Mouse (Mus musculus) neural tube, embryonic 12.5 days (tissue): ENCODE results near the gene Otogl. TPM values are rescaled to one million over a fixed set of nuclear protein-coding genes. Genes with fewer than 3 reads are reported as not detected.

ENCODE experiments used
- ATAC-seq: fragments of 200-750 bp; cut with Nextera tagmentation; 2 replicates; pipeline ENCODE4 v1.8.0; 2017; ENCODE audit warnings: low read depth, mild to moderate bottlenecking, moderate TSS enrichment, moderate library complexity; ENCODE audit not compliant: low FRiP score
- H3K27ac ChIP-seq: fragments of 300-500 bp; sonication (generic); 2 replicates; pipeline ENCODE4 v1.5.1; 2016
- H3K27me3 ChIP-seq: fragments of 300-500 bp; sonication (generic); replicated peaks from 2 replicates; pipeline ENCODE4 v1.6.1; 2016; ENCODE audit warnings: mild to moderate bottlenecking
- H3K36me3 ChIP-seq: fragments of 300-500 bp; sonication (generic); 2 replicates; pipeline ENCODE4 v1.6.1; 2016; ENCODE audit warnings: mild to moderate bottlenecking
- H3K4me1 ChIP-seq: fragments of 300-500 bp; sonication (generic); 2 replicates; pipeline ENCODE4 v1.6.1; 2016
- H3K4me2 ChIP-seq: fragments of 300-500 bp; sonication (generic); replicated peaks from 2 replicates; pipeline ENCODE4 v1.6.1; 2016; ENCODE audit warnings: mild to moderate bottlenecking
- H3K4me3 ChIP-seq: fragments of 300-500 bp; sonication (generic); 2 replicates; pipeline ENCODE4 v1.5.1; 2016
- H3K9ac ChIP-seq: fragments of 300-500 bp; sonication (generic); 2 replicates; pipeline ENCODE4 v1.6.1; 2016; ENCODE audit warnings: mild to moderate bottlenecking
- H3K9me3 ChIP-seq: fragments of 300-500 bp; sonication (generic); 2 replicates; pipeline ENCODE4 v1.6.1; 2016; ENCODE audit warnings: mild to moderate bottlenecking
- WGBS: fragments of 180-500 bp; shearing (Covaris S2); methylation state at CpG from one replicate; pipeline ENCODE4 v1.1.7; 2016; 5-methylcytosine and 5-hydroxymethylcytosine counted together
- polyA plus RNA-seq: library from polyadenylated mRNA; unstranded; fragments of >200 nt; fragmentation: Nextera tagmentation; extraction: Ambion mirVana; gene quantifications from 2 replicates; pipeline ENCODE4 v1.2.1, GENCODE M21; 2016

The Otogl gene
- polyA plus RNA-seq, 1 experiment from 2014 or later, result 0.16 TPM

GRCm38 (mm10) chr10:107933527-107933926 lies 21.6 kb upstream of the Otogl start:
- H3K4me3 ChIP-seq, result no peak overlapping the region
- no peaks in the 10 kb centered on the region for H3K9me3 ChIP-seq
- WGBS, result 83% methylated on average over 1 of the region's 1 CpGs
- ATAC-seq, result no peak
- H3K4me1 ChIP-seq, result no peaks in the 10 kb centered on the region; the same call in 1 of the 2 replicates
- H3K4me2 ChIP-seq, result no peak overlapping the region
- H3K27ac ChIP-seq, result no peak overlapping the region
- H3K36me3 ChIP-seq, result no peaks in the 10 kb centered on the region
- no peaks in the 10 kb centered on the region for H3K27me3 ChIP-seq
- no peak overlapping the region for H3K9ac ChIP-seq

GRCm38 (mm10) chr10:107931833-107932828 lies 20.2 kb upstream of the Otogl start:
- Histone ChIP-seq H3K36me3 (no peaks in the 10 kb centered on the region), H3K4me1 (no peaks in the 10 kb centered on the region; the same call in 1 of the 2 replicates), H3K4me3 (no peak overlapping the region), H3K9ac (no peak overlapping the region), H3K27me3 (no peaks in the 10 kb centered on the region), H3K27ac (no peak overlapping the region), H3K4me2 (peak overlapping the region; percentile 33), H3K9me3 (no peaks in the 10 kb centered on the region)
- WGBS, result 17% methylated on average over 10 of the region's 10 CpGs
- peak; percentile 64 for ATAC-seq

DNA sequence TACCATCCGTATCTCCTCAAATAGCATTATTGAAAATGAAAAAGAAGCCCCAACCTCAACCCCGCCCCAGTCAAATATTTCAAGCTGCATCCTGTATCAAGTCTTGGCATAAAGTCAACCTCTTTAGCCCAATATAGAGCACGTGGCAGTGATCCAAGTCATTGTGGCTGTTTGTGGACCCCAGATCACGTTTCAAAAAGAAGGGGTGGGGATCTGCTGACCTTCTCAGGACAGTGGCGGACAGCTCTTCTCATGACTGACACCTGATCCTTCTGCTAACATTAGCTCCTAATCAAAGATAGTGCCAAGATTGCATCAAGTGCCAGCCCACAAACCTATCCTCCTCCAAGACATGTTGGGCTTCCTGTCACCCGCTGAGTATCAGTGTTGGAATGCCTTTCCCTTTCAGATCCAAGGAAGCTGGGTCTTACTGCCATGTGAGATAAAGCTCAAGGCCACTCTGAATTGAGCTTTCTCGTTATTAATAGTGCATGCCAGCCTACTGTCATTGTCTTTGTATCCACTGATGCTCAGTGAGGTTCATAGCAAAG lies 18.6 kb upstream of the Otogl start:
- WGBS, result 75% methylated on average over 7 of the region's 7 CpGs

DNA sequence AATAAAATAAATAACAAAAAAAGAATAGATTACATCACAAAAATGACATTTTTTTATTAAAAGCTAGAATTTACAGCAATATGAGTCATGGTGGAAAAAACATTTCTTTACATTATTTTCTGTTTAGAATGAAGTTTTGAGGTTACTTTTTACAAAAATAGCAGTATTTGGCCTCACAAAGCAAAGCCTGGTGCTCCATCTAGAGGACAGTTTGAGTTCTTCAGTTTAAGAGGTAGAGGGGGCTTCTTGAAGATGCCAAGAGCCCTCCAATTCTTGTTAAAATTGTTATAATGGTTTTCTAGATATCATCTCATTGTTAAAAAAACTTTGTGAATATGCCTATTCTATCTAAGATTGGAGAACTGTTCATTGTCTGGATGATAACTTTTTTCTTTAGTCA lies 13.4 kb upstream of the Otogl start:
- Histone ChIP-seq H3K4me3 (no peak overlapping the region), H3K27me3 (no peaks in the 10 kb centered on the region), H3K9ac (no peak overlapping the region), H3K9me3 (no peaks in the 10 kb centered on the region), H3K4me2 (no peak overlapping the region), H3K36me3 (no peaks in the 10 kb centered on the region), H3K27ac (no peak overlapping the region), H3K4me1 (no peaks in the 10 kb centered on the region)
- no peak for ATAC-seq

More for the DNA sequence above, 18.6 kb upstream of the Otogl start:
- Histone ChIP-seq H3K27me3 (no peaks in the 10 kb centered on the region), H3K9ac (no peak overlapping the region), H3K36me3 (no peaks in the 10 kb centered on the region), H3K4me1 (no peaks in the 10 kb centered on the region; the same call in 1 of the 2 replicates), H3K9me3 (no peaks in the 10 kb centered on the region), H3K4me2 (no peak overlapping the region), H3K4me3 (no peak overlapping the region), H3K27ac (no peak overlapping the region)
- ATAC-seq, result no peak

- Histone ChIP-seq H3K27ac (no peak overlapping the region), H3K36me3 (no peaks in the 10 kb centered on the region), H3K4me1 (no peaks in the 10 kb centered on the region), H3K9ac (no peak overlapping the region), H3K4me2 (no peak overlapping the region), H3K4me3 (no peak overlapping the region), H3K27me3 (no peaks in the 10 kb centered on the region), H3K9me3 (no peaks in the 10 kb centered on the region)
- no peak for ATAC-seq
- 62% methylated on average over 2 of the region's 2 CpGs for WGBS
Measured at GRCm38 (mm10) chr10:107923860-107924259, 11.9 kb upstream of the Otogl start.

DNA sequence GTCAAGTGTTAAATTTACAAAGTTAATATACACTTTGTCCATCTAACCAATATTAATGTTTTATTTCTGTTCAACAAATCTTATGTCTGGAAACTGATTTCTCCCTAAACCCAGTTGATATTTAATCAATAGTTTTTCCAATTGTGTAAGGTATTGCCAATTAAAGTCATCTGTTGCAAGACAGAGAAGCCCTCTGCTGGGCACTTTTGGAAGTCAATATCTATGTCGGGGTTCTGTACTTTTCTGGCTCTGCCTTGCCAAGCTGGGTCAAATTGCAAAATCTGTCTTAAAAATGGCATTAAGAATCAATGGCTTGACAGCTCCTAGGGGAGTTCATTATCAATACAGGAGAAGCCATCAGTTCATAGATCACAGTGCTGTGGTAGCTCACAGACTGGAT lies 10.8 kb upstream of the Otogl start:
- no peak overlapping the region for H3K9ac ChIP-seq
- ATAC-seq, result no peak
- H3K27me3 ChIP-seq, result no peaks in the 10 kb centered on the region
- H3K9me3 ChIP-seq, result no peaks in the 10 kb centered on the region
- H3K4me1 ChIP-seq, result no peaks in the 10 kb centered on the region
- no peak overlapping the region for H3K4me3 ChIP-seq
- 26% methylated on average over 1 of the region's 1 CpGs for WGBS
- H3K4me2 ChIP-seq, result no peak overlapping the region
- no peaks in the 10 kb centered on the region for H3K36me3 ChIP-seq
- H3K27ac ChIP-seq, result no peak overlapping the region

DNA sequence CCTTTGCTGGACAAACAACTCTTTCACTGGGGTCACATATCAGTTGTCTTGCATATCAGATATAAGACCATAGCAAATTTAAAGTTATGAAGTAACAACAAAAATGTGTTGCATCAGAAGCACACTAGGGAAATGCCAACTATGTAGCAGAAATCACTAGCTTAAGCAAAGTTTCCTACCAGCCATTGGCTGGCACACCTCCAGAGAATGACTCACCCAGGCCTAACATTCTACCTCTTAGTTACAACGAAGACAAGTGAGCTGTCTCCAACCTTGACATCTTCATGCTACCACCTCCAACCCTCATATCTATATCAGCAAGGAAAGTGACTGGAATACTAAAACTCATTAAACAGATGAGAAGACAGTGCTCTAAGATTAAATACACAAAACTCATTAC lies 9.6 kb upstream of the Otogl start:
- no peaks in the 10 kb centered on the region for H3K9me3 ChIP-seq
- no peaks in the 10 kb centered on the region for H3K27me3 ChIP-seq
- no peaks in the 10 kb centered on the region for H3K4me1 ChIP-seq
- H3K4me2 ChIP-seq, result no peak overlapping the region
- no peak overlapping the region for H3K27ac ChIP-seq
- H3K4me3 ChIP-seq, result no peak overlapping the region
- H3K36me3 ChIP-seq, result no peaks in the 10 kb centered on the region
- 83% methylated on average over 1 of the region's 1 CpGs for WGBS
- H3K9ac ChIP-seq, result no peak overlapping the region
- no peak for ATAC-seq

GRCm38 (mm10) chr10:107921134-107921533 lies 9.2 kb upstream of the Otogl start:
- no peaks in the 10 kb centered on the region for H3K27me3 ChIP-seq
- no peaks in the 10 kb centered on the region for H3K9me3 ChIP-seq
- WGBS, result 83% methylated on average over 1 of the region's 1 CpGs
- H3K4me1 ChIP-seq, result no peaks in the 10 kb centered on the region
- H3K9ac ChIP-seq, result no peak overlapping the region
- H3K4me3 ChIP-seq, result no peak overlapping the region
- ATAC-seq, result no peak
- H3K27ac ChIP-seq, result no peak overlapping the region
- no peak overlapping the region for H3K4me2 ChIP-seq
- H3K36me3 ChIP-seq, result no peaks in the 10 kb centered on the region

DNA sequence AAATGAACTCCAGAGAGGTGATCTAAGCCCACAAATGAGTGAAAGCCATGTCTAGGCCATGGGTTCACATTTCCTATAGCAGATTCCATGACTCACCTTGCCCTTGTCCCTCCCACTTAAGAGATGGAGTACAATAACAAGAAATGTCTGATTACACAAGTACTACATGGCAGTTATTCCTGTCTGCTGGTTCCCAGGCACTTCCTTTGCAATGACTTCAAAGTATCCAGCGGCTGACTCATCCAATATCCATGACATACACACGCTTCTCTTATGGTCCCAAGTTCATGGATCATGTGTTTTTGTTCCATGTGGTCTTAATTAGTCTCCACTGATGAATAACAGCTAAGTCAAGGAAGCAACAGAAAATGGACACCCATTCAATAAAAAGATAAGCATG lies 1.1 kb upstream of the Otogl start:
- no peak for ATAC-seq

GRCm38 (mm10) chr10:107906453-107906852 lies 5.5 kb downstream of the Otogl start:
- Histone ChIP-seq H3K4me3 (no peak overlapping the region), H3K36me3 (no peaks in the 10 kb centered on the region), H3K4me2 (no peak overlapping the region), H3K4me1 (no peaks in the 10 kb centered on the region), H3K9ac (no peak overlapping the region), H3K9me3 (peaks cover 7% of the 10 kb centered on the region; the same call in 1 of the 2 replicates), H3K27me3 (no peaks in the 10 kb centered on the region), H3K27ac (no peak overlapping the region)
- WGBS, result 88% methylated on average over 10 of the region's 10 CpGs
- ATAC-seq, result no peak

More for the DNA sequence above, 1.1 kb upstream of the Otogl start:
- WGBS, result 79% methylated on average over 2 of the region's 2 CpGs
- Histone ChIP-seq H3K4me2 (no peak overlapping the region), H3K4me1 (no peaks in the 10 kb centered on the region), H3K36me3 (no peaks in the 10 kb centered on the region), H3K4me3 (no peak overlapping the region), H3K9me3 (peaks cover under 1% of the 10 kb centered on the region; the same call in 1 of the 2 replicates), H3K9ac (no peak overlapping the region), H3K27ac (no peak overlapping the region), H3K27me3 (no peaks in the 10 kb centered on the region)

- no peaks in the 10 kb centered on the region for H3K4me1 ChIP-seq
- no peak overlapping the region for H3K4me2 ChIP-seq
- no peak overlapping the region for H3K9ac ChIP-seq
- no peak overlapping the region for H3K4me3 ChIP-seq
- no peak overlapping the region for H3K27ac ChIP-seq
- peaks cover 7% of the 10 kb centered on the region; the same call in 1 of the 2 replicates for H3K9me3 ChIP-seq
- no peaks in the 10 kb centered on the region for H3K27me3 ChIP-seq
- no peaks in the 10 kb centered on the region for H3K36me3 ChIP-seq
- ATAC-seq, result no peak
- WGBS, result 84% methylated on average over 7 of the region's 7 CpGs
Measured at GRCm38 (mm10) chr10:107905274-107906034, 6.5 kb downstream of the Otogl start.

DNA sequence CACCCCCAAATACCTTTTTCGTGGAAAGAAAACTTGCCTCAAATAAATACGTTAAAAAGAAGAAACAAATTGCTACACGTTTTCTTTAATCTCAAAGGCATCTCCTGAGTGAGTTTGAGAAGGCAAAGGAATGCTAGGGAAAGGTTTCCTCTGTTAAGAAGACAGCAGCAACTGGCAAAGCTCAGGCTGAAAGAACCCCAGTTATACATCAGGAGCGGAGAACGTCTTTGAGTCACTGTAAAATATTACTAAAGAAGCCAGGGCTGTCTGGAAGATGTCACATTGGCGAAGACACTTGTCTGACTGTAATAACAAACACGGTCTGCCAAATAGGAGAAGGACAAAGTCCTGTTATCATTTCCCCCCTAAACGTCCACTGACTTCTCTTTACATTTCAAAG lies 10.0 kb downstream of the Otogl start:
- H3K27me3 ChIP-seq, result no peaks in the 10 kb centered on the region
- H3K9ac ChIP-seq, result no peak overlapping the region
- H3K27ac ChIP-seq, result no peak overlapping the region
- no peak overlapping the region for H3K4me2 ChIP-seq
- no peaks in the 10 kb centered on the region for H3K36me3 ChIP-seq
- H3K4me1 ChIP-seq, result no peaks in the 10 kb centered on the region
- H3K9me3 ChIP-seq, result no peaks in the 10 kb centered on the region
- no peak overlapping the region for H3K4me3 ChIP-seq
- WGBS, result 86% methylated on average over 8 of the region's 8 CpGs
- no peak for ATAC-seq
